Mouse (Mus musculus) forebrain, embryonic 11.5 days (tissue): ENCODE data around the gene Cryzl2. TPM values are rescaled to one million over a fixed set of nuclear protein-coding genes. Genes with fewer than 3 reads are reported as not detected.

Source experiments
- polyA plus RNA-seq: library from polyadenylated mRNA; unstranded; fragments of >200 nt; fragmentation: Nextera tagmentation; extraction: Ambion mirVana; gene quantifications from 2 replicates; pipeline ENCODE4 v1.2.1, GENCODE M21; 2014

Cryzl2 gene
- polyA plus RNA-seq, 1 experiment from 2014 or later: 9.4 TPM

Other genes with a start within 250 kb of the Cryzl2 start
- 15.4 and 19.4 TPM in 2 replicates for gene Rasal2, start 46.0 kb upstream of the Cryzl2 start, polyA plus RNA-seq
- 0.68 and 0.91 TPM in 2 replicates for gene Sec16b, start 48.2 kb downstream of the Cryzl2 start, polyA plus RNA-seq